Comparison of ENCODE assay signal across 29 mouse cellular contexts in the genomic region with DNA sequence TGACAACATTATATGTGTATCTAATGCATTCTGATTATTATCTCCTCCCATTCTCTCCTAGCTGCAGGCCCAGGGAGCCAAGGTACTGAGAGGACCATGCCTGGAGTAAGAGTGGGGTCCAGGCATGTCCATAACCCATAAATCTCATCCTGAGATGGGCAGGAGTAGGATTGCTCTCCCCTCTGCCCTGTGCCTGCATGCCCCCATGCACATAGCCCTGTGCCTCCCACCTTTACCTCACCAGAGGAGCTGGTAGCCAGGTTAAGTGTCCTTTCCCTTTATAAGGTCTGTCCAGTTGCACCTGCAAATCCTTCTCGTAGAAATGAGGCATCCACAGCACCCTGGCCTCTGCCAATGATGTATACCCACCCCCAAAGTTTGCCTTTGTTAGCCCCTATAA. TPM values are rescaled to one million over a fixed set of nuclear protein-coding genes. Genes with fewer than 3 reads are reported as not detected.
DNase-seq lines count a peak whose midpoint lies in the region; ATAC-seq and TF ChIP-seq lines count a peak whose summit lies in the region.
"Had no signal": no experiment of that assay in that cellular context is flagged by ENCODE, and none has a peak within 500 bp of the region (broad histone marks: within the 10 kb centered on the region; RNA-seq: fewer than 3 reads in every experiment).

No protein-coding gene starts in this region.

- H3K4me3 ChIP-seq in forebrain, embryonic 13.5 days = no peak overlapping the region
- H3K4me3 ChIP-seq in forebrain, postnatal 0 days (ENCODE audit: low read depth, low read length) = no peak overlapping the region
- no peak overlapping the region for H3K4me3 ChIP-seq in hindbrain, embryonic 15.5 days
- H3K4me3 ChIP-seq in hindbrain, postnatal 0 days (ENCODE audit: low read length) = no peak overlapping the region
- H3K4me3 ChIP-seq in megakaryocyte, embryonic 14.5 days (replicated peaks) = peak overlapping the region; percentile 2
- H3K4me3 ChIP-seq in midbrain, embryonic 15.5 days = no peak overlapping the region
- H3K4me3 ChIP-seq: embryonic facial prominence, embryonic 15.5 days; erythroblast, embryonic 14.5 days; forebrain, embryonic 10.5 days; heart, embryonic 13.5 days had no signal

- H3K36me3 ChIP-seq in forebrain, embryonic 13.5 days (ENCODE audit: poor library complexity, severe bottlenecking) = no peaks in the 10 kb centered on the region
- H3K36me3 ChIP-seq in forebrain, postnatal 0 days (ENCODE audit: insufficient read depth) = no peaks in the 10 kb centered on the region
- H3K36me3 ChIP-seq in hindbrain, embryonic 15.5 days = no peaks in the 10 kb centered on the region
- no peaks in the 10 kb centered on the region for H3K36me3 ChIP-seq in hindbrain, postnatal 0 days (ENCODE audit: insufficient read depth, low read length)
- no peaks in the 10 kb centered on the region for H3K36me3 ChIP-seq in megakaryocyte, embryonic 14.5 days (replicated peaks; ENCODE audit: low read length)
- H3K36me3 ChIP-seq in midbrain, embryonic 15.5 days (replicated peaks) = no peaks in the 10 kb centered on the region
- H3K36me3 ChIP-seq: embryonic facial prominence, embryonic 15.5 days; forebrain, embryonic 10.5 days; G1E; heart, embryonic 13.5 days had no signal

- H3K9ac ChIP-seq in forebrain, embryonic 13.5 days = no peak overlapping the region
- H3K9ac ChIP-seq in forebrain, postnatal 0 days = no peak overlapping the region
- H3K9ac ChIP-seq in hindbrain, embryonic 15.5 days = no peak overlapping the region
- H3K9ac ChIP-seq in hindbrain, postnatal 0 days (replicated peaks; ENCODE audit: low read length) = no peak overlapping the region
- H3K9ac ChIP-seq in midbrain, embryonic 15.5 days = no peak overlapping the region
- H3K9ac ChIP-seq: embryonic facial prominence, embryonic 15.5 days; heart, embryonic 13.5 days had no signal

- H3K27ac ChIP-seq in forebrain, embryonic 13.5 days = no peak overlapping the region
- H3K27ac ChIP-seq in forebrain, postnatal 0 days (ENCODE audit: low read depth, low read length) = no peak overlapping the region
- H3K27ac ChIP-seq in hindbrain, embryonic 15.5 days (replicated peaks) = peak overlapping the region; percentile 63
- H3K27ac ChIP-seq in hindbrain, postnatal 0 days = no peak overlapping the region
- peak overlapping the region; percentile 48 for H3K27ac ChIP-seq in midbrain, embryonic 15.5 days
- H3K27ac ChIP-seq: embryonic facial prominence, embryonic 15.5 days; forebrain, embryonic 10.5 days; heart, embryonic 13.5 days had no signal

- 94% methylated on average over 1 of the region's 1 CpGs for WGBS in forebrain, embryonic 13.5 days
- 45% methylated on average over 1 of the region's 1 CpGs for WGBS in forebrain, postnatal 0 days
- WGBS in hindbrain, embryonic 15.5 days = 73% methylated on average over 1 of the region's 1 CpGs
- WGBS in hindbrain, postnatal 0 days = 71% methylated on average over 1 of the region's 1 CpGs
- WGBS in midbrain, embryonic 15.5 days = 87% methylated on average over 1 of the region's 1 CpGs

- no peaks in the 10 kb centered on the region for H3K9me3 ChIP-seq in forebrain, embryonic 13.5 days (replicated peaks)
- H3K9me3 ChIP-seq in forebrain, postnatal 0 days (ENCODE audit: low read length) = no peaks in the 10 kb centered on the region
- no peaks in the 10 kb centered on the region for H3K9me3 ChIP-seq in hindbrain, embryonic 15.5 days
- no peaks in the 10 kb centered on the region for H3K9me3 ChIP-seq in hindbrain, postnatal 0 days (ENCODE audit: low read length)
- no peaks in the 10 kb centered on the region for H3K9me3 ChIP-seq in megakaryocyte, embryonic 14.5 days
- H3K9me3 ChIP-seq in midbrain, embryonic 15.5 days = no peaks in the 10 kb centered on the region
- H3K9me3 ChIP-seq: embryonic facial prominence, embryonic 15.5 days; forebrain, embryonic 10.5 days; G1E; heart, embryonic 13.5 days had no signal

- peaks cover 6% of the 10 kb centered on the region; the same call in 1 of the 2 replicates for H3K4me1 ChIP-seq in forebrain, embryonic 13.5 days
- H3K4me1 ChIP-seq in forebrain, postnatal 0 days (ENCODE audit: insufficient read depth) = peaks cover 5% of the 10 kb centered on the region; the same call in 1 of the 2 replicates
- peaks cover 10% of the 10 kb centered on the region for H3K4me1 ChIP-seq in hindbrain, embryonic 15.5 days (replicated peaks)
- 0 out of 2 replicates have a peak, but pooled peaks cover 7% of the 10 kb centered on the region for H3K4me1 ChIP-seq in hindbrain, postnatal 0 days (ENCODE audit: insufficient read depth, low read length)
- H3K4me1 ChIP-seq in megakaryocyte, embryonic 14.5 days = no peaks in the 10 kb centered on the region
- H3K4me1 ChIP-seq in midbrain, embryonic 15.5 days = peaks cover 11% of the 10 kb centered on the region
- H3K4me1 ChIP-seq: embryonic facial prominence, embryonic 15.5 days; forebrain, embryonic 10.5 days; heart, embryonic 13.5 days had no signal

- ATAC-seq in forebrain, embryonic 13.5 days = peak; percentile 33; the same call in 1 of the 2 replicates
- ATAC-seq in forebrain, postnatal 0 days = no peak
- ATAC-seq in hindbrain, embryonic 15.5 days (ENCODE audit: low FRiP score, low read depth) = peak; percentile 54; the same call in 1 of the 2 replicates
- ATAC-seq in hindbrain, postnatal 0 days = no peak
- no peak for ATAC-seq in megakaryocyte, adult 5-6 weeks (ENCODE audit: poor library complexity, severe bottlenecking)
- ATAC-seq in midbrain, embryonic 15.5 days (replicated peaks) = peak; percentile 51
- ATAC-seq: CD4-positive, CD25-positive, alpha-beta regulatory T cell, adult 4 months had no signal

- no peak for DNase-seq in forebrain, postnatal 0 days
- DNase-seq in hindbrain, postnatal 0 days (ENCODE audit: low spot score) = no peak
- DNase-seq in thymus, postnatal 10 days (ENCODE audit: low spot score in 2 of 2) = no peak
- DNase-seq: adrenal gland, postnatal 10 days; B cell, adult 2 months; cerebellum, adult 11 months; cerebellum, adult 8-10 months; cerebellum, postnatal 14 days; embryo, embryonic 11 days; gastrocnemius, postnatal 36 days; heart, adult 11 months; heart, postnatal 36 days had no signal

- H3K4me2 ChIP-seq in forebrain, embryonic 13.5 days = no peak overlapping the region
- H3K4me2 ChIP-seq in forebrain, postnatal 0 days (ENCODE audit: low read depth) = no peak overlapping the region
- H3K4me2 ChIP-seq in hindbrain, embryonic 15.5 days = no peak overlapping the region
- H3K4me2 ChIP-seq in hindbrain, postnatal 0 days (ENCODE audit: low read depth, low read length) = no peak overlapping the region
- no peak overlapping the region for H3K4me2 ChIP-seq in midbrain, embryonic 15.5 days
- H3K4me2 ChIP-seq: embryonic facial prominence, embryonic 15.5 days; heart, embryonic 13.5 days had no signal

- no peaks in the 10 kb centered on the region for H3K27me3 ChIP-seq in forebrain, embryonic 13.5 days
- no peaks in the 10 kb centered on the region for H3K27me3 ChIP-seq in forebrain, postnatal 0 days (ENCODE audit: insufficient read depth, low read length)
- no peaks in the 10 kb centered on the region for H3K27me3 ChIP-seq in hindbrain, embryonic 15.5 days
- no peaks in the 10 kb centered on the region for H3K27me3 ChIP-seq in hindbrain, postnatal 0 days (ENCODE audit: insufficient read depth, low read length)
- no peaks in the 10 kb centered on the region for H3K27me3 ChIP-seq in megakaryocyte, embryonic 14.5 days (replicated peaks)
- no peaks in the 10 kb centered on the region for H3K27me3 ChIP-seq in midbrain, embryonic 15.5 days (replicated peaks)
- H3K27me3 ChIP-seq: embryonic facial prominence, embryonic 15.5 days; heart, embryonic 13.5 days had no signal

- no peak for TF ChIP-seq CTCF in forebrain, postnatal 0 days (IDR thresholded peaks at IDR 0.05; ENCODE audit: low read depth)
- TF ChIP-seq CTCF in hindbrain, postnatal 0 days (IDR thresholded peaks at IDR 0.05; ENCODE audit: low read depth) = no peak

RNA-seq across cellular contexts. Expression of a gene that starts 6.2 kb away (rescaled TPM):
- polyA plus RNA-seq in forebrain, embryonic 13.5 days (2015; fragmentation: Nextera tagmentation; extraction: Ambion mirVana) = not detected in 2 replicates
- not detected in 2 replicates for total RNA-seq in forebrain, postnatal 0 days (2014; rRNA removed)
- polyA plus RNA-seq in forebrain, postnatal 0 days (2015; fragmentation: Nextera tagmentation; extraction: Ambion mirVana) = not detected in 2 replicates
- polyA plus RNA-seq in hindbrain, embryonic 15.5 days (2015; fragmentation: Nextera tagmentation; extraction: Ambion mirVana) = not detected in 2 replicates
- 0.05 TPM in 1 of 2 replicates, not detected in the other for total RNA-seq in hindbrain, postnatal 0 days (2014; rRNA removed)
- not detected in 2 replicates for polyA plus RNA-seq in hindbrain, postnatal 0 days (2015; fragmentation: Nextera tagmentation; extraction: Ambion mirVana)
- polyA plus RNA-seq in megakaryocyte, embryonic 14.5 days (2012; ENCODE audit: insufficient read depth, low replicate concordance) = not detected in 2 replicates
- not detected in 2 replicates for total RNA-seq in megakaryocyte, adult 5-6 weeks (2015)
- 0.40 TPM in 1 of 2 replicates, not detected in the other for total RNA-seq in megakaryocyte, adult 5-6 weeks (2017)
- polyA plus RNA-seq in midbrain, embryonic 15.5 days (2015; fragmentation: Nextera tagmentation; extraction: Ambion mirVana) = not detected in 2 replicates
- total RNA-seq: adrenal gland, postnatal 10 days; adrenal gland, postnatal 4 days; common myeloid progenitor, adult 5-6 weeks; gastrocnemius, adult 8-10 months; gastrocnemius, postnatal 36 days; heart, postnatal 36 days had no signal
- polyA plus RNA-seq: brain, embryonic 14.5 days; CD4-positive, CD25-positive, alpha-beta regulatory T cell, adult 4 months; embryonic facial prominence, embryonic 11.5 days; erythroblast, embryonic 14.5 days; forebrain, embryonic 10.5 days; G1E; heart, embryonic 13.5 days; heart, postnatal 0 days had no signal

RNA-seq across cellular contexts. Expression of a gene that starts 15.0 kb away (rescaled TPM):
- not detected in 2 replicates for polyA plus RNA-seq in forebrain, embryonic 13.5 days (2015; fragmentation: Nextera tagmentation; extraction: Ambion mirVana)
- total RNA-seq in forebrain, postnatal 0 days (2014; rRNA removed) = not detected in 2 replicates
- polyA plus RNA-seq in forebrain, postnatal 0 days (2015; fragmentation: Nextera tagmentation; extraction: Ambion mirVana) = not detected in 2 replicates
- not detected in 2 replicates for polyA plus RNA-seq in hindbrain, embryonic 15.5 days (2015; fragmentation: Nextera tagmentation; extraction: Ambion mirVana)
- total RNA-seq in hindbrain, postnatal 0 days (2014; rRNA removed) = not detected in 2 replicates
- not detected in 2 replicates for polyA plus RNA-seq in hindbrain, postnatal 0 days (2015; fragmentation: Nextera tagmentation; extraction: Ambion mirVana)
- not detected in 2 replicates for polyA plus RNA-seq in megakaryocyte, embryonic 14.5 days (2012; ENCODE audit: insufficient read depth, low replicate concordance)
- total RNA-seq in megakaryocyte, adult 5-6 weeks (2015) = not detected in 2 replicates
- not detected in 2 replicates for total RNA-seq in megakaryocyte, adult 5-6 weeks (2017)
- not detected in 2 replicates for polyA plus RNA-seq in midbrain, embryonic 15.5 days (2015; fragmentation: Nextera tagmentation; extraction: Ambion mirVana)
- total RNA-seq: adrenal gland, postnatal 10 days; adrenal gland, postnatal 4 days; common myeloid progenitor, adult 5-6 weeks; gastrocnemius, adult 8-10 months; gastrocnemius, postnatal 36 days; heart, postnatal 36 days had no signal
- polyA plus RNA-seq: brain, embryonic 14.5 days; CD4-positive, CD25-positive, alpha-beta regulatory T cell, adult 4 months; embryonic facial prominence, embryonic 11.5 days; erythroblast, embryonic 14.5 days; forebrain, embryonic 10.5 days; G1E; heart, embryonic 13.5 days; heart, postnatal 0 days had no signal

RNA-seq across cellular contexts. Expression of a gene that starts 18.8 kb away (rescaled TPM):
- not detected in 2 replicates for polyA plus RNA-seq in forebrain, embryonic 13.5 days (2015; fragmentation: Nextera tagmentation; extraction: Ambion mirVana)
- total RNA-seq in forebrain, postnatal 0 days (2014; rRNA removed) = not detected in 2 replicates
- not detected in 2 replicates for polyA plus RNA-seq in forebrain, postnatal 0 days (2015; fragmentation: Nextera tagmentation; extraction: Ambion mirVana)
- not detected in 2 replicates for polyA plus RNA-seq in hindbrain, embryonic 15.5 days (2015; fragmentation: Nextera tagmentation; extraction: Ambion mirVana)
- total RNA-seq in hindbrain, postnatal 0 days (2014; rRNA removed) = not detected in 2 replicates
- polyA plus RNA-seq in hindbrain, postnatal 0 days (2015; fragmentation: Nextera tagmentation; extraction: Ambion mirVana) = not detected in 2 replicates
- not detected in 2 replicates for polyA plus RNA-seq in megakaryocyte, embryonic 14.5 days (2012; ENCODE audit: insufficient read depth, low replicate concordance)
- total RNA-seq in megakaryocyte, adult 5-6 weeks (2015) = not detected in 2 replicates
- total RNA-seq in megakaryocyte, adult 5-6 weeks (2017) = not detected in 2 replicates
- not detected in 2 replicates for polyA plus RNA-seq in midbrain, embryonic 15.5 days (2015; fragmentation: Nextera tagmentation; extraction: Ambion mirVana)
- total RNA-seq: adrenal gland, postnatal 10 days; adrenal gland, postnatal 4 days; common myeloid progenitor, adult 5-6 weeks; gastrocnemius, adult 8-10 months; gastrocnemius, postnatal 36 days; heart, postnatal 36 days had no signal
- polyA plus RNA-seq: brain, embryonic 14.5 days; CD4-positive, CD25-positive, alpha-beta regulatory T cell, adult 4 months; embryonic facial prominence, embryonic 11.5 days; erythroblast, embryonic 14.5 days; forebrain, embryonic 10.5 days; G1E; heart, embryonic 13.5 days; heart, postnatal 0 days had no signal

RNA-seq across cellular contexts. Expression of a gene that starts 31.8 kb away (rescaled TPM):
- polyA plus RNA-seq in forebrain, embryonic 13.5 days (2015; fragmentation: Nextera tagmentation; extraction: Ambion mirVana) = not detected in 2 replicates
- total RNA-seq in forebrain, postnatal 0 days (2014; rRNA removed) = 0.15 and 0.19 TPM in 2 replicates
- polyA plus RNA-seq in forebrain, postnatal 0 days (2015; fragmentation: Nextera tagmentation; extraction: Ambion mirVana) = not detected in 2 replicates
- not detected in 2 replicates for polyA plus RNA-seq in hindbrain, embryonic 15.5 days (2015; fragmentation: Nextera tagmentation; extraction: Ambion mirVana)
- total RNA-seq in hindbrain, postnatal 0 days (2014; rRNA removed) = not detected in 2 replicates
- not detected in 2 replicates for polyA plus RNA-seq in hindbrain, postnatal 0 days (2015; fragmentation: Nextera tagmentation; extraction: Ambion mirVana)
- 0.40 TPM in 1 of 2 replicates, not detected in the other for polyA plus RNA-seq in megakaryocyte, embryonic 14.5 days (2012; ENCODE audit: insufficient read depth, low replicate concordance)
- total RNA-seq in megakaryocyte, adult 5-6 weeks (2015) = not detected in 2 replicates
- not detected in 2 replicates for total RNA-seq in megakaryocyte, adult 5-6 weeks (2017)
- not detected in 2 replicates for polyA plus RNA-seq in midbrain, embryonic 15.5 days (2015; fragmentation: Nextera tagmentation; extraction: Ambion mirVana)
- total RNA-seq: adrenal gland, postnatal 10 days; adrenal gland, postnatal 4 days; common myeloid progenitor, adult 5-6 weeks; gastrocnemius, adult 8-10 months; gastrocnemius, postnatal 36 days; heart, postnatal 36 days had no signal
- polyA plus RNA-seq: brain, embryonic 14.5 days; CD4-positive, CD25-positive, alpha-beta regulatory T cell, adult 4 months; embryonic facial prominence, embryonic 11.5 days; erythroblast, embryonic 14.5 days; forebrain, embryonic 10.5 days; G1E; heart, embryonic 13.5 days; heart, postnatal 0 days had no signal

RNA-seq across cellular contexts. Expression of a gene that starts 34.7 kb away (rescaled TPM):
- not detected in 2 replicates for polyA plus RNA-seq in forebrain, embryonic 13.5 days (2015; fragmentation: Nextera tagmentation; extraction: Ambion mirVana)
- total RNA-seq in forebrain, postnatal 0 days (2014; rRNA removed) = not detected in 2 replicates
- not detected in 2 replicates for polyA plus RNA-seq in forebrain, postnatal 0 days (2015; fragmentation: Nextera tagmentation; extraction: Ambion mirVana)
- polyA plus RNA-seq in hindbrain, embryonic 15.5 days (2015; fragmentation: Nextera tagmentation; extraction: Ambion mirVana) = not detected in 2 replicates
- total RNA-seq in hindbrain, postnatal 0 days (2014; rRNA removed) = not detected in 2 replicates
- not detected in 2 replicates for polyA plus RNA-seq in hindbrain, postnatal 0 days (2015; fragmentation: Nextera tagmentation; extraction: Ambion mirVana)
- polyA plus RNA-seq in megakaryocyte, embryonic 14.5 days (2012; ENCODE audit: insufficient read depth, low replicate concordance) = not detected in 2 replicates
- total RNA-seq in megakaryocyte, adult 5-6 weeks (2015) = not detected in 2 replicates
- total RNA-seq in megakaryocyte, adult 5-6 weeks (2017) = not detected in 2 replicates
- polyA plus RNA-seq in midbrain, embryonic 15.5 days (2015; fragmentation: Nextera tagmentation; extraction: Ambion mirVana) = not detected in 2 replicates
- total RNA-seq: adrenal gland, postnatal 10 days; adrenal gland, postnatal 4 days; common myeloid progenitor, adult 5-6 weeks; G1E; gastrocnemius, adult 8-10 months; gastrocnemius, postnatal 36 days; heart, postnatal 36 days had no signal
- polyA plus RNA-seq: brain, embryonic 14.5 days; CD4-positive, CD25-positive, alpha-beta regulatory T cell, adult 4 months; embryonic facial prominence, embryonic 11.5 days; erythroblast, embryonic 14.5 days; forebrain, embryonic 10.5 days; G1E; heart, embryonic 13.5 days; heart, postnatal 0 days had no signal

Comparison
In these comparisons a context has a peak if more than half of its experiments do, and no peak if none do; other contexts are left out.
1. ATAC-seq: peak in forebrain, embryonic 13.5 days (single experiment), hindbrain, embryonic 15.5 days (single experiment) and midbrain, embryonic 15.5 days (single experiment); none in forebrain, postnatal 0 days (single experiment), hindbrain, postnatal 0 days (single experiment) and megakaryocyte, adult 5-6 weeks (single experiment).
2. H3K27ac ChIP-seq: peak in hindbrain, embryonic 15.5 days (single experiment) and midbrain, embryonic 15.5 days (single experiment); none in forebrain, embryonic 13.5 days (single experiment), forebrain, postnatal 0 days (single experiment) and hindbrain, postnatal 0 days (single experiment).